Mouse (Mus musculus) thymus, postnatal 0 days (tissue): Measurements from ENCODE around the gene Dhx37. TPM values are rescaled to one million over a fixed set of nuclear protein-coding genes. Genes with fewer than 3 reads are reported as not detected.

Experiments used
- DNase-seq: peaks from one replicate; pipeline ENCODE4 v3.0.0-alpha.2; 2015; ENCODE audit warnings: low spot score
- polyA plus RNA-seq: library from polyadenylated mRNA; unstranded; fragments of >200 nt; fragmentation: Nextera tagmentation; extraction: Ambion mirVana; gene quantifications from 2 replicates; pipeline ENCODE4 v1.2.1, GENCODE M21; 2015

The Dhx37 gene
- 8.1 and 8.2 TPM in 2 replicates for polyA plus RNA-seq

DNA sequence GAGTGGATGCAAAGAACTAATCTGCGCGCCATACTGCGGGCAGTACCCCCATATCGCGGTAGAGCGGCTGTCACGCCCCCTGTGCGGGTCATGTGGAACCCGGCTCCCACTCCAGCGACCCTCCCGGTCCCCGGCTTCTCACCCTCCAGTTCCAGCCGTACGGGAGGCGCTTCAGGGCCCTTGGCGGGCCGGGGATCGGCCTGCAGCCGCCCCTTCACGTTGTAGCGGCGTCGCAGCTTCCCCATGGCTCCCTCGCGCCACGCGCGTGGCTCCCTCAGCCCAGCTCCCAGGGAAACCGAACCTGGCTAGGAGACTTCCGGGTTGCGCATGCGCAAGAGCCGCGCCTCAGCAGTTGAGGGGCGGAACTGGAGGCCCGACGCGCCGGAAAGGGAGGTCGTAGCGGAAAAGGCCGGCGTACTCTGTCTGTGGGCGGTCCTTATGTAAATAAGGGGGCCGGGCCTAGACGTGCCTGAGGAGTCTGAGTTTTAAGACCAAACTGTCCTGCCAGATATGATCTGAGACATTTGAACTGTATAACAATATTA lies at the start of gene Dhx37:
Gene Dhx37 (minus strand): TSS at position 329 of the 545 bp plus-strand sequence.
- DNase-seq = peak; percentile 97

DNA sequence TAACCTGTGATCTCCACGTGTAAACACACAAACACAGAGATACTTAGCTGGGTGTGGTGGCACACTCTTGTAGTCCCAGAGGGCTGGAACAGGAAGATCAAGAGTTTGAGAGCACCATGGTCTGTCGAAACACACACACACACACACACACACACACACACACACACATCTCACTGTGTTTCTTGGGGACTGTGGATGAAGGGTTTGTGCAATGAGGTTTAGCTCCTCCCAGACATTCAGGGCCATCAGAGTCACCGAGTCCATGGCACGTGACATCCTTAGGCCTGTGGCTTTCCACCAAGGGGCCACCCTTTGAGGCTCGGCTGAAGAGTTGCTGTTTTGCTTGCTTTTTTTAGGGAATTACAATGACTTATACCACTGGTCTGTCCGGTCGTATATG lies 48.6 kb upstream of the Dhx37 start:
- DNase-seq = no peak

DNA sequence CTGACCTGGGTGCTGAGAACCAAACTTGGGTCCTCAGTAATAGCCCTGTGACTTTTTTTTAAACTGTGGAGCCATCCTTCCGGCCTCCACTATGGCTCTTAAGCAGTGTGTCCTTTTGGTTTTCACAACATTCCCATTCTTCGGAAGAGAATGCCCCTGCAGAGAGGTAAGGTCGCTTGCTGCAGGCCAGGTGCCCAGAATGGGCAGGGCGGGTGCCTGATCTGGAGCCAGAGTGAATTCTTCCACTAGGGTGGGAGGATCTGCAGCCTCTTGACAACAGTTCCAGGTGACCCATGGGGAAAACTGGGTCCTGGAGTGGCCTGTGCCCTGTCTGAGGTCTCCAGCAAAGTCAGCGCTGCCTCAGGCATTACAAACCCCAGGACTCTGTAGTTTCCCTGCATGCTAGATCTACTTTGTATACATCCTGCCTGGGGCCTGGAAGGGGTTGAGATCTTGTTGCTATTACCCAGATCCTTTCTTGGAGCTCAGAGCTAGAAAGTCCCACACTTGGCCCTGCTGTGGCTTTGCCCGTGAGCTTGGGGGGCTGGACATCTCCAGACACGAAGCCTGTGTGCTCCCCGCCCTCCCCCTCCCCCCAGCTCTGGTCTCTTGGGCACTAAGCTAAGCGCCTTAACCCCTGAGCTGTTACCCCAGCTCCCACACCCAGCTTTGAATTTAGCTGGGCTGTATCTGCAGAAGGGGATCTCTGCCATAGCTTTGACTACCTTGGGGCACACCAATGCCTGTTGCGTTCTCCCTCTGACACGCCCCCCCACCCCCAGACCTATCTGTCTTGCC lies 46.7 kb upstream of the Dhx37 start:
- no peak for DNase-seq

DNA sequence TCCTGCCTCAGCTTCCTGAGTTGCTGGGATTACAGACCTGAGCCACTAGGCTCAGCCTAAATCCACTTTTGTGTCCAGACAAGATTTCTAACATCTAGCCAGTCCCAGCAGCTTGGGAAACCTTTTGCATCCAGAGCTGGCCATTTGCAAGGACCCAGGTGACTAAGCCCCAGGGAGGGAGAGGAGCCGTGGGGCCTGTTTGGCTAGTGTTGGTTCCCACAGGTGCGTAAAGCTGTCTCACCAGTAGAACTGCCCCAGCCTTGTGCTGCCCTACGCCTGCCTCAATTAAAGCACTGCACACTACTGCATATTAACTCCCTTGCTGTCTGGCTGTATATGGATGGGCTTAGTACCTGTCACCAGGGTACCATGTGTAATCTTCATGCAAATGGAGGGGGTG lies 45.5 kb upstream of the Dhx37 start:
- no peak for DNase-seq

DNA sequence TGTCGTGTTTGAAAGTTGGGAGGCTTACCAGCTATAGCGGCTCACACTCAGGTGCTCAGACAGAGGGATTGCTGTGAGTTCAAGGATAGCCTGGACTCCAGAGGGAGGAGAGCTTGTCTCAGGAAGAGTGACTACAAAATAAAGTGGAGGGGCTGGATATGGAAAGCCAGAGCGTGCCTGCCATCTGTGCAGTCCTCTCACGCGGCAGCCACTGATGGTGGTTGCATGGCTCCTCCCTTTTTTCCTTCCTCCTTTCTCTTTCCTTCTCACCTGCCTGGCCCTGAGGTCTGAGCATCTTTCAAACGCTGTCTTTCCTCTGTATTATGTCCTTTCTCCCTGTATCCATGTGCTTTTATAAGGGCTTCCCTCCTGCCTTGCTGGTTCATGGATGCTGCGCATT lies 44.1 kb upstream of the Dhx37 start:
- no peak for DNase-seq

DNA sequence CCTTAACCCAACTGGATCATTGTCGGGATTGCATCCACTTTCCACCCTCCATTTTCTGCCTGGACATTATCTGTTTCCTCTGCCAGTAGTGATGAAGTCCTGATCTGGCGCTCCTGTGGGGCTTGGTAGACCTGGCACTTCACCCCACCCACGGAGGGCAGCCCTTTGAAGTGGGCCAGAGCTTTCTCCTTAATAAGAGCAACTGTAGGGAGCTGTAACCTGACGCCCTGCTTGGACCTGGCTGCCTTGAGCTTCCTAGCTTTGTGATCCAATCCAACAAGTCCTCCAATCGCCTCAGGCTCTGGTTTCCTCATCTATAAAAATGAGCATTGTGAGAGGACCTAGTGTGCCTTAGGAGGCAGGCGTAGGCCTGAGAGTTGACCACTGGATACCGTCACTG lies 43.6 kb upstream of the Dhx37 start:
- DNase-seq = no peak

DNA sequence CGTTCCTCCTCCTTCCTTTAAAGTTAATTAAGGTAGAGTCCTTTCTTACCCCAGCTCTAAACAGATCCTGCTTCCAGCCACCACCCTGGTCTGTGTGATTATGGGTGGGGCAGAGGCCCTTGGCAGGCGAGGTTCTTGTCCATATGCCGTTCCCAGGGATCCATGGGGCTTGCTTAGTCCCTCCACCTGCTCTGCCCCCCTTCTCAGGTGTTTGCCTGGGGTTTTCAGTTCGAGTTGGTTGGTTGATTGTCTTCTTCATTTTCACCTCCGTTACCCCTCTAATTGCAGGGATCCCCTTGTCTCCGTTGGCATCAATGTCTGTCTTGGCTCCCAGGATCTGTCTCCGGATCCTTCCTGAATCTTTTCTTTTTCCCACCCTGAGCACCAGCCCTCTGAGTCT lies 42.9 kb upstream of the Dhx37 start:
- no peak for DNase-seq

DNA sequence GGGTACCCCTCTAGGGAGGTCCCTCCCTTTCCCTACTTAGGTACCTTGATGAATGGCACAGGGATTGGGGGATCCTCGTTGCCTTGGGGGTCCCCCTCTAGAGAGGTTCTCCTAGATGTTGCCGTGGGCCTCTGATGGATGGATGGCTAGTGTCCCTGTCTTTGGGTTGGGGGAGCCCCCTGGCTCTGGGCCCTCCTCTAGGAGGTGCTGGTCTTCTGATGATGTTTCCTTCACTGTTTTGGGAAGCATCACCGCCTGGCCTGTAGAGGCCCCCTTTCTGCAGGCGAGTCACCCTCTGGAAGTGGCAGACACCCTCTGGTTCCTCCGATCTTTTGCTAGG lies 42.3 kb upstream of the Dhx37 start:
- no peak for DNase-seq

DNA sequence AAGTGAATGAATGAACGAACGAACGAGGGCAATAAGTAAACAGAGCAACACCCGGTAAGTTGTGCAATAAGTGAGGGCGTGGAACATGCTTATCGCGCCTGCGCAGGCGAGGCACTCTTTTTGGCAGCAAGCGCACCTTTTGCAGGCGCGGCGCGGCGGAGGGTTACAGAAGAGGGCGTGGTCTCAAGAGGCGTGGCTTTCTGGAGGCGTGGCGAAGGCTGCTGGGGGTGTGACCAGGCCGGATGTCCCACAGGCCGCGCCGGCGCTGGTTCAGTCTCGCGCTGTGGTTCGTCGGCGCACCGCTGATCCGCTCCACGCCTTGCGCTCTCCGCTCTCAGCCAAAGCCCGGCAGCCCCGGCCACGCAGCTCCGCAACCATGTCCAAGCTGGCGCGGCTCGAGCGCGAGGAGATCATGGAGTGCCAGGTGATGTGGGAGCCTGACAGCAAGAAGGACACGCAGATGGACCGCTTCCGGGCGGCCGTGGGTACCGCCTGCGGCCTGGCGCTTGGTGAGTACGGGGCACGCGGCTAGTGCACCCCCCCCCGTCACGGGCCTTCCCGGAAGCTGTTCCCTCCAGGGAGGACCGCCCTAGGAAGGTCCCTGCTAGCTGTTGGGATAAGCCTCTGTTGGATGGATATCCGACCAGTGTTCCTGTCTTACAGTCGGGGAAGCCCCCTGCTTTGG lies 41.8 kb upstream of the Dhx37 start, which contains the start of gene Aacs:
Gene Aacs (plus strand): TSS at position 214 of the 685 bp plus-strand sequence.
- peak; percentile 98 for DNase-seq

DNA sequence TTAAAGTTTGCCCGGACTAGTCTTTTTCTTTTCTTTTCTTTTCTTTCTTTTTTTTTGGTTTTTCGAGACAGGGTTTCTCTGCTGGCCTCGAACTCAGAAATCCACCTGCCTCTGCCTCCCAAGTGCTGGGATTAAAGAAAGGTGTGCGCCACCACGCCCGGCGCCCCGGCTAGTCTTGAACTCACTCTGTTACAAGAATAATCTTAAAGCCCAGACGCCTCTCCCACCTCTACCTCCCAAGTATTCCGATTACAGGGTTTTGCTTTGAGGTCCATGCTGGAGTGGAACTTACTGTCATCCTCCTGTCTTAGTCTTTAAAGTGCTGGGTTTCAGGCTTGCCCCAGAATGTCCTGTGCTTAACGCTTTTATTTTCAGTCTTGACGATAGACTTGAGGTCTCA lies 41.1 kb upstream of the Dhx37 start:
- DNase-seq = no peak

DNA sequence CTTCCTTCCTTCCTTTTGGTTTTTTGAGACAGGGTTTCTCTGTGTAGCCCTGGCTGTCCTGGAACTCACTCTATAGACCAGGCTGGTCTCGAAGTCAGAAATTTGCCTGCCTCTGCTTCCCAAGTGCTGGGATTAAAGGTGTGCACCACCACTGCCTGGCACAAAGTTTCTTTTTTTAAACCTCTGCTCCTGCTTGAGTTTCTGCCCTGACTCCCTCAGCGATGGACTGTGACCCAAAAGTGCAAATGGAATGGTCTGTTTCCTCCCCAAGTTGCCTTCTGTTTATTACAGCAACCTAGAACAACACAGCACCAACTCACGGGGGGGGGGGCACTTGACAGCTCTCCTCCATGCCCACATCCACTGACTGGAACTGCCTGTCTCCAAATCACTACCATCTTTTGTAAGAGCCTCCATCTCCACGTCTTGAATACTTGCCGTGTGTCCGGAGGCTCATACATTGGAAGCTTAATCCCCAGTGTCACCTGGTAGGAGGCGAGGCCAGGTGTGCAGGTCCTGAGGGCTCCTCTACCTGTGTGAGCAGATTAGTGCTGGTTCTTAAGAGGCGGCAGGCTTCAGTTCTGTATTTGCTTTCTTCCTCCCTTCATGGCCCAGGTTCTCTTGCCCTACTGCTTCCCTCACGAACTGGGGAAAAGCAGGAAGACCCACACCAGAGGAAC lies 39.0 kb upstream of the Dhx37 start:
- no peak for DNase-seq

DNA sequence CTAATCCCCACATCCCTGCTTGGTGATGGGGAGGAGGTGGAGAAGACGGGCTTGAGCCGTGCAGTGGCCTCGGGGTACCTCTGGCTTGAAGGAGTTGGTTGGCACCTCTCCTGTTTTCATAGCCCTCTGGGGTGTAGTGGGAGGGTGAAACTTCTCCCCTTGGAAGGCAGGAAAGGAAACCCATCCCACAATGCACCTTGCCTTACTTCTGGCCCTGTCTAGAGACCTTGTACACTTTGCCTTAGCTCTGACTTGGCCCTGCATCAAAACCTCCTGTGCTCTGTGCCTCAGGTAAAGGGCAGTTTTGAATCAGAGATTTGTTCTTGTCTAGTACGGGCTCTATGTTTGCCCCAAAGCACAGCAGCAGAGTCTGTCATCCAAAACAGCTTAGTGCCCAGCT lies 36.8 kb upstream of the Dhx37 start:
- no peak for DNase-seq

DNA sequence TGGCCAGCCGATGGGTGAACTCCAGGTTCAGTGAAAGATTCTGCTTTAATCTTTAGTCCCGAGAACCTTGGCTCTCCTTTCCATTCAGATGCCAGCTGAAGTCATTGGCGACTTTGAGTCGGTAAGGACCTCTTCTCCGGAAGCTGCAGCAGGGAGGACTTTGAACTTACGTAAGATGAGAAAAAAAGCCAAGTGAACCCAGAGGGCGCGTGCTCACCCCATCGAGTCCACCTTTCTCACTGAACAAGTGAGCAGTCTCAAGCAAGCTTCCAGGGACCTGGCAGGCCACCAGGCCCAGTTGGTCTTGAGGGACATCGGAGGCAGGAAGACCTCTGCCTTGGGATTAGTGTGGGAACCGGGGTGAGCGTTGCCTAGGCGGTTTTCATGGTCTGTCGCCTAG lies 33.3 kb upstream of the Dhx37 start:
- no peak for DNase-seq

DNA sequence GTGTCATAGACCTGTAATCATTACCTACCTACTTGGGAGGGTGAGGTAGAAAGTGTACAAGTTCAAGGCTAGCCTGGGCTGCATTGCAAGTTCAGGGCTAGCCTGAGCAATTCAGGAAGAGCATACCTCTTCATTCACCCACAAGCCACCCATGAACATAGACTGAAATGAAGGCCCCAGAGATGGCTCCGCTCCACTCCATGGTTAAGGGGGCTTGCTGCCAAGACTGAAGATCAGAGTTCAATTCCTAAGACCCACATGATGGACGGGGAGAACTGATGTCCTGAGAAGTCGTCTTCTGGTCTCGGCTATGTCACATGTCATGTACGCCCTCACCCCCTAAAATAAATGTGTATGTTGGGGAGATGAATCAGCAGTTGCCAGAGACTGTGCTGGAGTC lies 32.6 kb upstream of the Dhx37 start:
- no peak for DNase-seq

DNA sequence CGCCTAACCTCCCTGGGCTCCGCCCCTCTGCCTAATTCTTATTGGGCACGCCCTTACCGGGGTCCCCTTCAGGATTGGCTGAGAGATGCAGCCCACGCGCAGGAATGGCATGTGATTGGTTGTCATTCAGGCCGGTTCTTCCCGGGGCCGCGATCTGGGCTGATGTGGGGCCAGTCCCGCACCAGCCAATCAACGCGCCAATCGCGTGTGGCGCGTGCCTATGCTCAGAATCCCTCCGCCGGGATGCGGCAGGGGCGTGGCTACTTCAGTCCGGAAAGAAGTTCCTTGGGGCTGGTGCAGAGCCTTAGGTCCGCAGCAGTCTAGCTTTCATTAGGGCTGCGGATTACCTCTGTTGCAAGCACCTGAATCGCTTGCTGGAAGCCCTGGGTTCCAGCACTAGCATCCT lies 31.8 kb upstream of the Dhx37 start:
- peak; percentile 98 for DNase-seq

DNA sequence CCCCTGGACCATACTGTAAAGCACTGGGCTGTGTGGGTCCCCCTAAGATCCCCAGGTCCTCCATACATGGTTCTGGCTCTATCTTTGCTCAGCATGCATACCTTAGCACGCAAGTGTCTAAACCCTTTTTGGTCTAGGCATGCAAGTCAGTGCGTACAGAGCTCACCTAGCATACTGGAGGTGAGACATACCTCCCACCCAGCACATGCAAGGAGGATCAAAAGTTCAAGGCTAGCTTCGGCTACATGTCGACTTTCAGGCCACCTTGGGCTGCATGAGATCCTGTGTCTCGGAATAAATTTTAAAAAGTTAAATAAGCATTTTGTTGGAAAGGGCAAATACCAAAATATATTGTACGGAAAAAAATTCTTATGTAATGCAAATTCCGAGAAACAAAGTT lies 31.3 kb upstream of the Dhx37 start:
- no peak for DNase-seq

DNA sequence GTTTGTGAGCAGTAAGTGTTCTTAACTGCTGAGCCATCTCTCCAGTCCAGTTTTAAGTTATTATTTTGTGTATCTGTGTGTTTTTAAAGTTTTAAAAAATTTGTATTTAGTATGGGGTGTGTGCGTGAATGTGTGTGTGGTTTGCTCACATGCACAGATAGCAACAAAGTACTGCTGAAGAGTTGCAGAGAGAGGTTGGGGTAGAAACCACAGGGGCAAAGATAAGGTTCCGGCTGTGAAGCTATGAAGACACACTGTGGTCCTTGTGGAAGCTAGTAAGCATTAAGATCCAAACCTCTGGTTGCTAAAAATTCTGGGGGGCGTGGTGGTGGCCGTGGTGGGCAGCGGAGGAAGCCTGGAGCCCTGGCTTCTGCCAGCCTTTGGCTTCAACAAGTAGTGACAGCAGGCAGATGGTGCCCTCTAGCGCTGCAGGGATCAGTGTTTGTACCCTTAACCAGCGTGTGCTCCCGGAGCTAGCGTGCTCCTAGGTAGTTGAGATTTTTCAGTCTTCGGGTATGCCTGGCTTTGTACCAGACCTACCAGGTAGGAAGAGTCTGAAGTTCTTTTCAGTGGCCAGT lies 28.0 kb upstream of the Dhx37 start:
- DNase-seq = peak; percentile 68

DNA sequence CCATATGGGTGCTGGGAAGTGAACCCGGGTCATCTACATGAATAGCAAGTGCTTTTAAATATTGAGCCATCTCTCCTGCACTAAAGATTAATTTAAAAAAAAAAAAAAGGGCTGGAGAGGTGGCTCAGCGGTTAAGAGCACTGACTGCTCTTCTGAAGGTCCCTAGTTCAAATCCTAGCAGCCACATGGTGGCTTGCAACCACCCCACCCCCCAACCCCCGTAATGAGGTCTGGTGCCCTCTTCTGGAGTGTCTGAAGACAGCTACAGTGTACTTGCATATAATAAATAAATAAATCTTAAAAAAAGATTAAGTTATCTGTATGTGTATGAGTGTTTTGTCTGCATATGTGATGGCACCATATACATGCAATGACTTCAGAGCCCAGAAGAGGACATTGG lies 26.7 kb upstream of the Dhx37 start:
- DNase-seq = no peak

DNA sequence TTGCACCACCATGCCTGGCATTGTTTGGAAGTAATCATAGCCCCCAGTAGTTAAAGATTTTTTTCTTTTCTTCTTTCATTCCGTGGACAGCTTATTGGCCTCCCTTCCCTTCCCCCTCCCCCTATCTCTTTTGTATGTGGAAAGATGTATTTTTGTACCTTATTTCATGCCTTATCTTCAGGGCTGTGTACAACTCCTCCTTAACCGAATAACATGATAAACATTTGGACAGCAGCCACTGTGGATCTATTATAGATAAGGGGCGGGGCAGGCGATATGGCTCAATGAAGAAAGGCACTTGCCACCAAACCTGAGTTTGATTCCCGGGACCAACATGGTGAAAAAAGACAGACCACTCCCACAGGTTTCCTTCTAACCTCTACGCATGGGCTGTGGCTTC lies 23.6 kb upstream of the Dhx37 start:
- DNase-seq = no peak

DNA sequence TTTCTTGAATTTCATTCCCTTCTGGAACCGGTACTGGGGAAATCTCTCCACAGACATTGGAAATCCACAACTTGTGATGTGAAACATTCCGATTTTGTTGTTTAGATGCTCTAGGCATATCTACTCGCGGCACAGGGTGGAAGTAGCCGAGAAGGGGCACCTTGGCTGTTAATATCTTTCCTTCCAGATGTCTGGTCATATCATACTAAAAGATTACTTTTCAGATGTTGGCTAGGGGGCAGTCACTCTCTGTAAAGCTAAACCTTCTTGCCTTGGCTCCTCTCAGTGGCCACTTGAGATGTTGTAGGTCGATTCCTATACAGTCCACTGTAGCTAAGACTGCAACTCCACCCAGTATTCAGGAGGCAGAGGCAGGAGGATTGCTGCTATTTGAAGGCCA lies 22.2 kb upstream of the Dhx37 start:
- no peak for DNase-seq

DNA sequence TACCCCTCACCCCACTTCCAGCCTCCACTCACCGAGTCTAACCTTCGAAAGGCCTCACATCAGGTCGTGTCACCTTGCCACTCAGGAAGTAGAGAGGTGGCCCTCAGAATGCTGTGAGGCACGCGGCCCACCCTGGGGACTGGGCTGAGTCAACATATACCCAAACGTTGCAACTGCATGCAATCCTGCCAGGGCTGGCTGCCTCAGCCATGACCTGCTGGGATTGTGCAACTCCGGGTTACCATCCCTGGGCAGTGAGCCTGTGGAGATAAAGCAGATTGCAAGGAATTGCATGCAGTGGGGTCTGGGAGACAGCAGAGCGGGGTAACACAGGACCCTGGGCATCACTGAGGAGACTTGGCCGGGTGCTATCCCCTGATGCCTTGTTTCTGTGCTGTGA lies 18.7 kb upstream of the Dhx37 start:
- DNase-seq = no peak

DNA sequence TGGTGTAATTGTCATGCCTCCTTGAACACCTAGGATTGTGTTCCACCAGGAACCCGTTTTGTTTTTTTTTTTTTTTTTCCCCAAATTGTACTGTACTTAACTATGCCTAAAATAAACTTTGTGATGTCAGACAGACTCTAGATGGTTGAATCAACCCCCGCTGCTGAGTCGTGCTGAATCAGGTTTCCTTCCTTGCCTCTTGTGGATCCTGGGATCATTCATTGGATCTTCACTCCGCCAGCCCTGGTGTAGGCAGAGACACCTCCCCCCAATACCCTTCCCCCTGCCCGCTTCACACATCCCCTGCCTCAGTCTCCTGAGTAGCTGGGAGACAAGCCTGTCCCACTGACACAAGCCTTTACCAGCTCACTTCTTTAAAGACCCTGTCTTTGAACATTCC lies 15.4 kb upstream of the Dhx37 start:
- DNase-seq = no peak
